Mouse (Mus musculus) intestine, postnatal 0 days (tissue): ENCODE measurements around the gene Pdcd2l. TPM values are rescaled to one million over a fixed set of nuclear protein-coding genes. Genes with fewer than 3 reads are reported as not detected.
A peak's percentile ranks its signal among the peaks of the same experiment; 100 is the strongest.
"Not testable (repeated sequence)": the region's sequence is repeated elsewhere in the genome, so short reads cannot be mapped to it uniquely, and the experiment has no call there.

Source experiments
- ATAC-seq: fragments of 200-750 bp; cut with Nextera tagmentation; 2 replicates; pipeline ENCODE4 v1.8.0; 2017; ENCODE audit warnings: mild to moderate bottlenecking, moderate TSS enrichment, moderate library complexity
- H3K27ac ChIP-seq: fragments of 300-500 bp; sonication (generic); 2 replicates; pipeline ENCODE4 v1.5.1; 2014; ENCODE audit warnings: mild to moderate bottlenecking, low read depth, low read length, moderate library complexity
- H3K27me3 ChIP-seq: fragments of 300-500 bp; sonication (generic); replicated peaks from 2 replicates; pipeline ENCODE4 v1.6.1; 2014; ENCODE audit warnings: low read length, mixed read lengths; ENCODE audit not compliant: control insufficient read depth, insufficient read depth
- H3K36me3 ChIP-seq: fragments of 300-500 bp; sonication (generic); 2 replicates; pipeline ENCODE4 v1.6.1; 2014; ENCODE audit warnings: mild to moderate bottlenecking, moderate library complexity; ENCODE audit not compliant: control insufficient read depth, insufficient read depth
- H3K4me1 ChIP-seq: fragments of 300-500 bp; sonication (generic); replicated peaks from 2 replicates; pipeline ENCODE4 v1.6.1; 2014; ENCODE audit warnings: antibody characterized with exemption, low read length, mixed read lengths; ENCODE audit not compliant: control insufficient read depth, insufficient read depth
- H3K4me2 ChIP-seq: fragments of 300-500 bp; sonication (generic); replicated peaks from 2 replicates; pipeline ENCODE4 v1.6.1; 2014; ENCODE audit warnings: low read depth, mild to moderate bottlenecking, moderate library complexity
- H3K4me3 ChIP-seq: fragments of 300-500 bp; sonication (generic); 2 replicates; pipeline ENCODE4 v1.5.1; 2014; ENCODE audit warnings: low read depth, low read length
- H3K9ac ChIP-seq: fragments of 300-500 bp; sonication (generic); 2 replicates; pipeline ENCODE4 v1.6.1; 2014; ENCODE audit warnings: mild to moderate bottlenecking, low read depth, low read length
- H3K9me3 ChIP-seq: fragments of 300-500 bp; sonication (generic); 2 replicates; pipeline ENCODE4 v1.6.1; 2016; ENCODE audit warnings: mixed run types; ENCODE audit not compliant: control insufficient read depth
- CTCF ChIP-seq: sonication (generic); IDR thresholded peaks from 2 replicates; pipeline ENCODE4 v1.5.1; 2016; ENCODE audit warnings: low read depth, mild to moderate bottlenecking, control low read depth, antibody characterized with exemption, moderate library complexity
- WGBS: fragments of 180-500 bp; shearing (Covaris S2); extraction: QIAGEN DNeasy Blood & Tissue Kit; methylation state at CpG from one replicate; pipeline ENCODE4 v1.1.7; 2014; 5-methylcytosine and 5-hydroxymethylcytosine counted together
- polyA plus RNA-seq: library from polyadenylated mRNA; unstranded; fragments of >200 nt; fragmentation: Nextera tagmentation; extraction: Ambion mirVana; gene quantifications from 2 replicates; pipeline ENCODE4 v1.2.1, GENCODE M21; 2015

Pdcd2l gene
- polyA plus RNA-seq, 1 experiment from 2014 or later = 26.3 TPM

DNA sequence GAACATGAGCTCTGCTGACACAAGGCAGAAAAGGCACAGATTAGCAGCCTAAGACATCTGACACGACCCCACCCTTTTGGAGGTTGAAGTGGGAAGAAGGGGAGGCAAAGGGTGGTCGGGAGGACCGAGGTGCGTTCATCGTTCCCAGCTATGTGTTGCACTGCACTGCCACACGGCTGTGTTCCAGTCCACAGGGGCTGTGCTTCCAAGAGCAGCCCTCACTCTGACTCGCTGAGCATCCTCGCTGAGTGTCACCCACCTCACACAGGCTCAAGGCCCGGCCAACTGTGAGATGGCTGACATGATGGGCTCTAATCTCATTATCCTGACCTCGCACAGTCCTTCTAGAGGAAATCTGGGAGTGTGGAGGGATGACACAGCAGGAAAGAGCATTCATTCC lies 20.0 kb upstream of the Pdcd2l start:
- H3K4me3 ChIP-seq = no peak overlapping the region
- H3K9me3 ChIP-seq = no peaks in the 10 kb centered on the region
- 93% methylated on average over 10 of the region's 10 CpGs for WGBS
- no peak for TF ChIP-seq CTCF
- no peak overlapping the region for H3K27ac ChIP-seq
- no peak for ATAC-seq
- H3K27me3 ChIP-seq = no peaks in the 10 kb centered on the region
- peaks cover 84% of the 10 kb centered on the region for H3K36me3 ChIP-seq
- no peak overlapping the region for H3K9ac ChIP-seq
- H3K4me2 ChIP-seq = no peak overlapping the region
- H3K4me1 ChIP-seq = no peaks in the 10 kb centered on the region

DNA sequence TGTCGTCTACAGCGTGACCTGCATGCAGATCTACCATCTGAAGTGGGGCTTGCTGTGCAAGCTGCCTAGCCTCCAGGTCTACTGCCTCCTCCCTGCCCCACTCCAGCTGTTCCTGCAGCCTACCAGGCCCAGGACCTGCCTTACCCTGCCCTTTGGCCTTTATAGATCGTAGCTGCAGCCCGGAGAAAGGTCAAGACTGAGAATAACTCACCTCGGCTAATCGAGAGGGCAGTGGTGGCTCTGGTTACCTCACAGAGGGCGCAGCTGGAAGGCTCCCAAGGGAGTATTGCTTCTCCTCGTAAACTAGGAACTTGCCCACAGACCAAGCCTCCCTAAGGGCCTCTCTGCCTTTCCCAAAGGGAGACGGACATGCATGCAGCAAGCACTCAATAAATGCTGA lies 19.0 kb upstream of the Pdcd2l start:
- Histone ChIP-seq H3K27ac (peak overlapping the region; percentile 21; the same call in 1 of the 2 replicates), H3K36me3 (peaks cover 85% of the 10 kb centered on the region), H3K9ac (no peak overlapping the region), H3K4me1 (no peaks in the 10 kb centered on the region), H3K9me3 (no peaks in the 10 kb centered on the region), H3K4me2 (no peak overlapping the region), H3K27me3 (no peaks in the 10 kb centered on the region), H3K4me3 (no peak overlapping the region)
- TF ChIP-seq CTCF = no peak
- WGBS = 64% methylated on average over 9 of the region's 9 CpGs
- ATAC-seq = peak; percentile 24

DNA sequence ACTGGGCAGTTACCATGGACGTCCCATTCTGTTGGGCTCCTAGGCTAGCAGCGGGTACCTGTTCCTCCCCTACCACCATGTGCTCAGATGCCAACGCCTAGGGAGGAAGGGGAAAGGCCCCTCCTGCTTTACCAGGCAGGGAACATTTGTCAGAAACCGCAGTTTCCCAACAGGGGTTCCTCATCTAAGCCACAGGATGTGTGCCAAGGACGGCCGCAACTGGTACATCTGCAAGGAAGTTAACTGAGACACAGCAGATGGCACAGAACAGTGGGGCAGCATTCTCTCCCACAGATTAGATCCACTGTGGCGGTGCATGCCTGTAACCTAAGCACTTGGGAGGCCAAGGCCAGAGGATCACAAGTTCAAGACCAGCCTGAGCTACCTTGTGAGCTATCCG lies 18.2 kb upstream of the Pdcd2l start:
- H3K9ac ChIP-seq = no peak overlapping the region

DNA sequence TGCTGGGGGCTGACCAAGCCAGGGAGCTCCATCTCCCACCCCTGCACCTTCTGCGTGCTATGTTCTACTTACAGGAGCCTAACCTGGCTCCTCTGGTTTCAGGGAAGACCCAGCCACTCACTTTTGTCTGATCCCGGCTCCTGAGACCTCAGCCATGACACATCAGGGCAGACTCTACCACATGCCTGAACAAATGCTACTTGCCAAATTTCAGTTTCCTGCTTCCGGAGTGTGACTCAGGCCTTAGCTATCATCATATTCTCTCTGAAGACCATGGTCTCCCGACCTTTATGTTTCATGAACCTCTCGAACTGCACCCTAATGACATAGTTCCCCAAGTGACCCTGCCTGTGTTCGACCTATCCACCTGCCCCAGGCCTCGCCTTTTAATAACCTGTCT lies 16.8 kb upstream of the Pdcd2l start:
- TF ChIP-seq CTCF = no peak
- Histone ChIP-seq H3K36me3 (peaks cover 85% of the 10 kb centered on the region), H3K27ac (no peak overlapping the region), H3K9me3 (no peaks in the 10 kb centered on the region), H3K4me1 (no peaks in the 10 kb centered on the region), H3K9ac (no peak overlapping the region), H3K4me3 (no peak overlapping the region), H3K4me2 (no peak overlapping the region), H3K27me3 (no peaks in the 10 kb centered on the region)
- WGBS = 78% methylated on average over 7 of the region's 7 CpGs
- no peak for ATAC-seq

More for the DNA sequence above, 18.2 kb upstream of the Pdcd2l start:
- WGBS = 90% methylated on average over 8 of the region's 8 CpGs
- Histone ChIP-seq H3K27me3 (no peaks in the 10 kb centered on the region), H3K4me2 (no peak overlapping the region), H3K27ac (no peak overlapping the region), H3K36me3 (peaks cover 85% of the 10 kb centered on the region), H3K4me3 (no peak overlapping the region), H3K9me3 (no peaks in the 10 kb centered on the region), H3K4me1 (no peaks in the 10 kb centered on the region)
- ATAC-seq = no peak
- no peak for TF ChIP-seq CTCF

DNA sequence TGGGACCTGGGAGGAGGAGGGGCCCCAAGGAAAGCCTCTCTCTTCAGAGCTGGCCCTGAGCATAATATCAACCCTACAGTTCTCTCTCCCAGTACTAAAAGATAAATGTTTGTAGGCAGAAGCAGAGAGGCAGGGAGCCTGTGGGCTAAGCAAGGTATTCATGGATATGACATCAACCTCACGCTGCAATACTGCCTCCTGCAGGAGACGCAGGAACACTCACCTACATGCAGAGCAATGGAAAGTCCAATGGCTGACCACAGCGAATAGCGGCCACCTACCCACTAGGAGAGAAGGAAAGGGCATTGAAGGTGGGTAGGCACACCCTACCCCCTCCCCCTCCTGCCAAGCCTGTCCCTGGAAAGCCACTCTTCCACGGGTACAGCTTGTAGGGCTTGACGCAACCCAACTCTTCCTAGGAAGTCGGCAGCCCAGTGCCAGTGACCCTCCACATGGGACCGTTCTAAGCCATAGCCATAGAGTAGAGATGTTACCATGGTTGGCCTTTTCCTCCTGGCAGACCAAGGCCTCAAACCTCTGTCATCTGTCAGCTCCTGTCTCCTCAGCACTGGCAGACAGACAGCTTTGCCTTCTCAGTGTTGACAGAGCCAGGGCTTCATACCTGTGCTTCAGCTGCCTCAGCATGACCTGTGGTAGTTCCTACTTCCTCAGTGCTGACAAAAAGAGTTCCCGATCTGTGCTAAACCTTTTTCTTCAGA lies 11.7 kb upstream of the Pdcd2l start:
- whole genome bisulfite sequencing = 87% methylated on average over 9 of the region's 9 CpGs
- H3K36me3 ChIP-seq = peaks cover 91% of the 10 kb centered on the region
- H3K4me2 ChIP-seq = no peak overlapping the region
- H3K27ac ChIP-seq = no peak overlapping the region
- no peaks in the 10 kb centered on the region for H3K4me1 ChIP-seq
- peak; percentile 51 for TF ChIP-seq CTCF
- no peak overlapping the region for H3K9ac ChIP-seq
- no peaks in the 10 kb centered on the region for H3K27me3 ChIP-seq
- ATAC-seq = no peak
- H3K4me3 ChIP-seq = no peak overlapping the region
- no peaks in the 10 kb centered on the region for H3K9me3 ChIP-seq

DNA sequence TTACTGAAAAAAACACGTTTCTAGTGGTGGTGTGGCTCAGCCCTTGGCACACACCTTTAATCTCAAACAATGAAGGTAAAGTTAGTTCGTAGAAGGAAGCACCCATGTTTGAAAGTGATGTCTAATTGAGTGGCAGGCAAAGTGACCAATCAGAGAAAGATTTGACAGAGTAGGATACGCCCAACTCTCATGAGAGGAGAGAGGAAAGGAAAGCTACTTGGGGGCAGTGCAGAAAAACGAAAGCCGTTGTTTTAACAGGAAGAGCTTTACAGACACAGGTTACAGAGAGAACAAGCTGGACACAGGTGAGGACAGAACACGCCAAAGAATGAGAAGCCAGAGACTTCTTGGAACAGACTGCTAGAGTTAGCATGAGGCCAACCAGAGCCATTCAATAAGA lies 9.9 kb upstream of the Pdcd2l start:
- H3K27ac ChIP-seq = no peak overlapping the region
- no peak overlapping the region for H3K9ac ChIP-seq
- no peaks in the 10 kb centered on the region for H3K9me3 ChIP-seq
- ATAC-seq = no peak
- no peak overlapping the region for H3K4me3 ChIP-seq
- no peak overlapping the region for H3K4me2 ChIP-seq
- 91% methylated on average over 6 of the region's 6 CpGs for WGBS
- no peak for TF ChIP-seq CTCF
- peaks cover 89% of the 10 kb centered on the region for H3K36me3 ChIP-seq
- H3K27me3 ChIP-seq = no peaks in the 10 kb centered on the region
- no peaks in the 10 kb centered on the region for H3K4me1 ChIP-seq

DNA sequence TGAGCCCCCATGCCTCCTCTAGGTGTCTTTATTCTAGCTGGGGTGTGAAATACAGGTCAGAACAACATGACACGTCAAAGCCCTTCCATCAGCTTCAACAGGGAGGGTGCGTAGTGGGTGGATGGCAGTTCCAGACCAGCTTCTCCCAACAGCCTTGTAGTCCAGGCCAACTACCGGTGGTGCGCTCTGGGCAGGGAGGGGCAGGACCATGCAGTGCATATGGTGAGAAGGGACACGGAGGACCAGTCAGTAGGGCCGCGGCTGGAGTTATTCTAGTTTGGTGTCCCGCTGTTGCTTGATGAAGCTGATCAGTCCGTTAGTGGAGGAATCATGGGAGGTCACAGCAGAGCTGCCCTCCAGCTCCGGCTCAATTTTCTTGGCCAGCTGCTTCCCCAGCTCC lies 5.7 kb upstream of the Pdcd2l start:
- not testable (repeated sequence) for H3K27ac ChIP-seq, H3K9ac ChIP-seq, H3K4me1 ChIP-seq, H3K4me2 ChIP-seq, ATAC-seq, H3K4me3 ChIP-seq, H3K9me3 ChIP-seq, H3K27me3 ChIP-seq
- whole genome bisulfite sequencing = 93% methylated on average over 9 of the region's 10 CpGs
- peaks cover 64% of the 10 kb centered on the region for H3K36me3 ChIP-seq
